Mouse (Mus musculus) megakaryocyte progenitor cell, adult 5-6 weeks (primary cell): ENCODE measurements at regions not wholly inside any gene's neighbourhood (a gene's known extent, or its start where the extent isn't known, plus 50 kb on each side); places are given as distances from the start of the nearest gene placed in this dataset.
"Not testable (repeated sequence)": the region's sequence is repeated elsewhere in the genome, so short reads cannot be mapped to it uniquely, and the experiment has no call there.

Experiments
- ATAC-seq: replicated peaks from 2 replicates; pipeline ENCODE4 v1.8.0; 2016; ENCODE audit warnings: mild to moderate bottlenecking, moderate TSS enrichment, inconsistent platforms; ENCODE audit not compliant: poor library complexity

DNA sequence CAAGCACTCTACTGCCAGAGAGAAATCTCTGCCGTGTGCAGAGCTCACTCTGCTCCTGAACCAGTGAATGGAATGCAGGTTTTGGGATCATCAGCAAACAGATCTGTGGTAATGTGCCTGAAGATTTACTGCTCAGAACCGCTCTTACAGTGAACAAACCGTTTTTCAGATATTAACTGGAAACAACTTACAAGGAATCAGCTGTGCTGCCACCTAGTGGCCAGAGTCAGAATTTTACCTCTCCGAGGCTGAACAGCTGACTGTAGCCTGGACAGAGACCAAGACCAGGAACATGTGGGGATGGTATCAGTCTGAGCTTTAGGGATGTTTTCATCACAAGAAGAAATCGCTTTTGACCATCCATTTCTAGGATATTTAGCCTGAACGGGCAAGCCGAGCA lies 65.3 kb downstream of the Gm15023 start:
- ATAC-seq, result peak; percentile 39; the same call in 1 of the 2 replicates

DNA sequence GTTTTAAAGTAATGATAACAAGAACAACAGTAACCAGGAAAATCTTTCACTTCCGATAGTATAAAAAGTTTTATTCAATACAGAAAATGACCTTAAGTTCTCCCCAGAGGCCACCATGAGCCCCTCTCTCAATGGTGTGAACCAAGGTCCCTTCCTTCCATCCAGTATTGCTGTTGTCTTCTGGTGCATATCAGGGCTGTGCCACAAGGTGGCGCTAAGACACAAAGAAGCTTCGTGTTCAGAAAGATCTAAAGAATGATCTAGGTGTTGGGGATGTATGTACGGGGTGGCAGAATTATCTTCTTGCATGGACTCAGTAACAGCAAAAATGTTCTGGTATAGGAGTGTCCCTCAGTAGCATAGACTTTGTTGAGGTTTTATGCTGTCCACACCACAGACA lies 66.6 kb downstream of the Gm15023 start:
- ATAC-seq, result peak; percentile 64

DNA sequence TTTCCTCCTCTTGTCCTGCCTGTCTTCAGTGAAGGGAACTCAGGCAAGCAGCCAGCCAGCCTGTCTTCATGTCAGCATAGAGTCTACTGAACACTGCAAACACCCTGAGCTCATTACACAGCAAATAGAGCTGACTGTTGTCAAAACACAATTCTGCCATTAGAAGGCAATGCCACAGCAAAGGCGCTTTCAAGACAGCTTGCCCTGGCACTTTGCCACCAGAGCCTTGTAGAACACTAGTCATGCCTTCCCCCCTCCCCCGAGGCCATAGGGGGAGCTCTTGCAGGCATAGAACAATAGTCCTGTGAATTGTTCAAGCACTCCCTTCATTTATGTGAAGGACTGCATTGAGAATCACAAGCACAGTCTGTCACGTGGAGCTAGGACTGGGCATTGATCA lies 75.8 kb downstream of the Gm15023 start:
- ATAC-seq, result no peak

DNA sequence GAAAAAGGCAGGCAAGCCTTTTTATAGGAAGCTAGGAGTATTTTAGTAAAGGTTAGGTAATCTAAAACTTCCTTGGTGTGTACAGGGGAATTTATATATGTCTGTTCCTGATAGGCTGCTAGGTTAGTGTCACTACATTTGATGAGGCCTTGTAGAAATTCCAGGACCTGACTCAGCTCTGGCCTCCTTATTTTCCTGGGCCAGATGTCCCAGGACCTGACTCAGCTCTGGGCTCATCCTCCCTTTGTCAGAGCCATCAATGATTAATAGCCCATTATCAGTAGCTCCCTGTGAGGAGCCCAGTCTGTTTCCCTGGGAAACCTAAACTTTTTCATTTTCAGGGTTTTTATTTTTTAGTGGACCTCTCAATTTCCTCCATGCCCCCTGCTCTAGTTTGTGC lies 79.3 kb downstream of the Gm15023 start:
- no peak for ATAC-seq

DNA sequence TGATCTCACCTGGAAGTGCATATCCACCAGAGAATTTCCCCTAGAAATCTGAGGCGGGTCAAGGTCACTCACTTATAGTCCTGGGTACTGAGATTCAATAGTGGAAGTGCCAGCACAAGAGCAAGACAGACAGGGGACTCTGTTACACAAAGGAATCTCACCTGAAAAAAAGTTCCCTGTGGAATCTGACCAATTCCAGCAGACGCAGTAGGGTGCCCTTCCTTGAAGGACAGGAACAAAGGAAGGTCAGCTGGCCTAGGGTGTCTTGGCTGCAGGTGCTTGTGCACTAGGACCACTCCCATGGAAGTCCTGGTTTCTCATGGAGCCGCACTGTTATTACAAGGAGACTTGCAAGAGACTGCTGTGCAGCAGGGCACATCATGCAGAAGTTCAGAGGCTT lies 81.2 kb downstream of the Gm15023 start:
- ATAC-seq, result no peak

DNA sequence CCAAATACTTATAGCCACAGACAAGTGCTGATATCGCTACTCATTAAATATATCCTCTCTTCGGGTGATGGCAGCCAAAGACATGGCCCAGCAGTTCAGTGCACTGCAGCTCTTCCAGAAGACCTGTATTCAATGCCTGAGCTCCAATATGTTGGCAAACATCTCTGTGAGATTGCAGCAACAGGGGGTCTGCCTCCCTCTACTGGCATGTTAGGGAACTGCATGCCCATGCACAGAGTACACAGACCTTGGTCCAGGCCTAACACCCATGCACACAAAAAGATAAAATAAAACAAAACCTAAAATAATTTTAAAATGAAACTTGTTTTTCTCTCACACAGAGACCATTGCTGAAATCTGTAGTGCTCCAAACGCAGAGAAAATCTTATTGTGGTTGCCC lies 82.1 kb upstream of the Zmat1 start:
- ATAC-seq, result peak; percentile 80

GRCm38 (mm10) chrX:135087068-135087579 lies 78.1 kb upstream of the Zmat1 start:
- ATAC-seq, result peak; percentile 68

DNA sequence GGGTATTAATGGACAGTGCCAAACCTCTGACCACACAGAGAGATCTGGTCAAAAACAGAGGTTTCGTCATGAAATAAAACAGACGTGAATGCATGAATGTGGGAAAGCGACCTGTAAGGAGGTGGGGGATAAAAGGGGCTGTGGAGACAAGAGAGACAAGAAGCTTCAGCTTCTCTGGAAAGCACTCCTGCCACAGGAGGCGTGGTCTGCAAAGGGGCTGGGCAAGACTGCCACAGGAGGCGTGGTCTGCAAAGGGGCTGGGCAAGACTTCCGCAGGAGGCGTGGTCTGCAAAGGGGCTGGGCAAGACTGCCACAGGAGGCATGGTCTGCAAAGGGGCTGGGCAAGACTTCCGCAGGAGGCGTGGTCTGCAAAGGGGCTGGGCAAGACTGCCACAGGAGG lies 77.6 kb upstream of the Zmat1 start:
- ATAC-seq, result peak; percentile 45

DNA sequence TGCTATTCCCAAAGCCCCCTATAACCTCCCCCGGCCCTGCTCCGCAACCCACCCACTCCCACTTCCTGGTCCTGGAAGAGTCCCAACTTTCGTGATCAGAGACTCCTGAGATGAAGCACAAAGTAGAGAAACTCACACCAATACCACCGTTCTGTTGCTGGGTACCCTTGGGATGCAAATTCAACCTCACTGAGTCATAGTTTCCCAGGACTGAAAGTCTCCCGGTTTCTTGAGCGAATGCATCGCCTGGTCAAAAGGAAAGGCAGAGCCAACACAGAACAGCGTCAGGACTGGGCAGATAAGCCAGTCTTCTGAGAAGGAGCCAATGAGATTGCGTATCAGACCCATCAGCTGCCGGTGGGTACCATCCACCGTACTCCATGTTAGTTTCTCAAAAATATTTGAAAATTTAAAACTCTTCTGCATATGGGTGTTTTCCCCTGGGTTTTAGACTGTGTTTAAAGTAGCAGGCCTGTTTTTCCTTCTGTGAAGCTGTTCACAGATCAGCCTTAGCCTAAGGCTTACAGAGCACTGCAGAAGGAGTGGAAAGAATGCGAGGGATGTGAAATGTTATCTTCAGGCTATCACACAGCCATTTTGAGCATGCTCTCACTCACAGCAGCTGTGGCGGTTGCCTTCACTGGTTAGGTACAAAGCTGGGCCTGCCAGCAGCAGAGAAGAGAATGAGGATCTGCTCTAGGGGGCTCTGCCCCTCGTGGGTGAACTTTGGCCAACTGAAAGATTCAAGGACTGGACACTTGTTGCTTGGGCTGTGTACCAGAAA lies 77.0 kb upstream of the Zmat1 start:
- not testable (repeated sequence) for ATAC-seq

DNA sequence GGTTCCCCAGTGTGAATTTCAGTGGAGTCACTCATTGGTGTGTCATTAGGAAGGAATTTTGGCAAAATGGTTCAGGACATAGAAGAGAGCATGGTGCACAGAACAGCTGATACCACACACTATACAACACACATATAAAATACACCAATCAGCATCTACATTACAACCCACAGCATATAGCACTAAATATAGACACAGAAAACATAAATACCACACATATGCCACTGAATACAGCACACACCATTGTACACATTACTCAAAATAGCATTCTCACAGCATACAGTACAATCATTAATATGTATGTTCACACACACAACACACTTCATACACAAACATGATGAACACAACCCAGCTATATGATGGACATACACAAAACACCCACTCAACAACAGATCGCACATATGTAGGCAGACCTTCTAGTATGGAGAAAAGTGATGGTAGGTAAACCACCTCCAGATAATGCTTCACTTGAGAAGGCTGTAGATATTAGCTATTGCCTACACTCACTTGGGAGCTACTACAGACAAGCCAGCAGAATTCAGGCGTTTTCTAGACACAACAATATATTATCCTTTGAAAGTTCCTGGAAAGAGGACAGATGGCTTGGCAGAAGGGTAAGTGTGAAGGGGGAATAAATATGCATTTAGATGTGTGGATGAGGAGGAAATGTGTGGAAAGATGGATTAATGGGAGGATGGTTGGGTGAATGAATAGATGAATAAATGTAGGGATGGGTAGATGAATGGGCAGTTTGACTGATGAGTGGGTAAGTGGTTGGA lies 71.6 kb upstream of the Zmat1 start:
- ATAC-seq, result no peak

DNA sequence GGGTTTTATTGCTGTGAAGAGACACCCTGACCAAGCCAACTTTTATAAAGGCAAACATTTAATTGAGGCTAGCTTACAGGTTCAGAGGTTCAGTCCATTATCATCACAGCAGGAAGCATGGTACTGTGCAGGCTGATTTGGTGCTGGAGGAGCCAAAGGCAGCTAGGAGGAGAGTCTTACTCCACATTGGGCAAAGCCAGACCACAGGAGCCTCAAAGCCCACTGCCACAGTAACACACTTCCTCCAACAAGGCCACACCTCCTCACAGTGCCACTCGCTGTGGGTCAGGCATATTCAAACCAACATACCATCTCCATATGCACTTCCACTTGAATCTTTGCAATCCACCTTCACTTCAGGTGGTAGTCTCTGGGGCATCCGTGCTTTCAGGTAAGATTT lies 70.4 kb upstream of the Zmat1 start:
- ATAC-seq, result peak; percentile 89

DNA sequence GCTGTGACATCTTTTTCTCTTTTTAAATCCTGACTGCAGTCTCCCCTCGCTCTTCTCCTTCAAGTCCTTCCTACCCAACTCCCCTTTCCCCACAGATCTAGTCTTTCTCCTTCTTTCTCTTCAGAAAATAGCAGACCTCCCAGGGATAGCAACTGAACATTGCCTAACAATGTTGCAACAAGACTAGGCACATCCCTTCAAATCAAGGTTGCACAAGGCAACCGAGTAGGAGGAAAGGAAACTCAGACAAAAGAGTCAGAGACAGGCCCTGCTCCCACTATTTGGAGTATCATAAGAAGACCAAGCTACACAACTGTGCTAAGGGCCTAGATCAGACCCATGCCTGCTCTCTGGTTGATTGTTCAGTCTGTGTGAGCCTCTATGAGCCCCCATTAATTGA lies 66.9 kb upstream of the Zmat1 start:
- ATAC-seq, result peak; percentile 71

- ATAC-seq, result no peak
Measured at GRCm38 (mm10) chrX:135069448-135069847, 60.4 kb upstream of the Zmat1 start.

GRCm38 (mm10) chrX:135060184-135060583 lies 51.2 kb upstream of the Zmat1 start:
- ATAC-seq, result no peak

DNA sequence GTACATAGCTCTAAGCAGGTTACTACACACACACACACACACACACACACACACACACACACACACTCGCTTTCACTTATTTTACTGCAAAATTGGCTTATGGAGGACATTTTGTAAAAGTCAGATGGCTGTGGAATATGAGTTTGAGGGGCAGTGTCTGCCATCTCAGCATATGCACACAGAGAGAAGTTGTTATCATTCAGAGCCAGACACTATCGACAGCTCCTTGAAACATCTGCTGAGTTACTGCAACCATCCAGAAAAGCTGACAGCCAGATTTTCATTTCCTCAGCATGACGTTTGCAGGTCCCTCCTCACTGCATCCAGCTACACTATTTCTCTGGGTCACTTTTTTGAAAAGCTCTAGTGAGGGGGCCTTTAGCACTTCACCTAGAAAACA lies 49.9 kb upstream of the Zmat1 start:
- ATAC-seq, result no peak
